Mouse (Mus musculus): ENCODE data around the gene Ccdc89. TPM values are rescaled to one million over a fixed set of nuclear protein-coding genes. Genes with fewer than 3 reads are reported as not detected.
A peak's percentile ranks its signal among the peaks of the same experiment; 100 is the strongest.

Gene Ccdc89
- polyA plus RNA-seq, 1 experiment from 2014 or later = 0.67 TPM

- Histone ChIP-seq H3K36me3 (no peaks in the 10 kb centered on the region; the same call in 1 of the 2 replicates), H3K9ac (peak within 1 kb of the TSS; percentile 73), H3K4me2 (peak within 1 kb of the TSS; percentile 95), H3K27ac (peak within 1 kb of the TSS; percentile 76), H3K4me3 (peak within 1 kb of the TSS; percentile 71), H3K9me3 (replicated peaks) (no peaks in the 10 kb centered on the region), H3K27me3 (peaks cover 3% of the 10 kb centered on the region), H3K4me1 (replicated peaks) (peaks cover 15% of the 10 kb centered on the region)
- WGBS = under 1% methylated on average over 36 of the region's 36 CpGs
- peak; percentile 100 for ATAC-seq (replicated peaks; ENCODE audit: insufficient number of reproducible peaks, insufficient read depth, low FRiP score, low read depth)
Observed at GRCm38 (mm10) chr7:90475793-90476312, 49.5 kb downstream of the Ccdc89 start, which contains the start of gene Tmem126b. Gene Tmem126b (minus strand): TSS chr7:90476001.

GRCm38 (mm10) chr7:90476313-90477245 is 50.2 kb downstream of the Ccdc89 start, which contains the start of gene Dlg2:
Gene Dlg2 (plus strand): TSS chr7:90476672.
- peak; percentile 51; the same call in 1 of the 2 replicates for ATAC-seq (replicated peaks; ENCODE audit: insufficient number of reproducible peaks, insufficient read depth, low FRiP score, low read depth)

More at GRCm38 (mm10) chr7:90476313-90477245, 50.2 kb downstream of the Ccdc89 start, which contains the start of gene Dlg2:
- Histone ChIP-seq H3K27me3 (peaks cover 3% of the 10 kb centered on the region), H3K36me3 (no peaks in the 10 kb centered on the region; the same call in 1 of the 2 replicates), H3K27ac (peak within 1 kb of the TSS; percentile 76), H3K4me2 (peak within 1 kb of the TSS; percentile 95), H3K9me3 (replicated peaks) (no peaks in the 10 kb centered on the region), H3K4me3 (peak within 1 kb of the TSS; percentile 71), H3K4me1 (replicated peaks) (peaks cover 15% of the 10 kb centered on the region), H3K9ac (peak within 1 kb of the TSS; percentile 73)
- 1% methylated on average over 32 of the region's 32 CpGs for WGBS

Other genes with a start within 250 kb of the Ccdc89 start
- gene Ccdc83, start 160.8 kb upstream of the Ccdc89 start, polyA plus RNA-seq (2015; fragmentation: Nextera tagmentation; extraction: Ambion mirVana) = not detected in 2 replicates
- gene Sytl2, start 124.3 kb upstream of the Ccdc89 start, polyA plus RNA-seq (2015; fragmentation: Nextera tagmentation; extraction: Ambion mirVana) = 6.6 and 7.4 TPM in 2 replicates
- 17.0 and 18.5 TPM in 2 replicates for gene Crebzf, start 16.2 kb downstream of the Ccdc89 start, polyA plus RNA-seq (2015; fragmentation: Nextera tagmentation; extraction: Ambion mirVana)
- gene Tmem126a, start 30.7 kb downstream of the Ccdc89 start, polyA plus RNA-seq (2015; fragmentation: Nextera tagmentation; extraction: Ambion mirVana) = 104 and 119 TPM in 2 replicates
- 29.6 and 30.8 TPM in 2 replicates for gene Tmem126b, start 49.4 kb downstream of the Ccdc89 start, polyA plus RNA-seq (2015; fragmentation: Nextera tagmentation; extraction: Ambion mirVana)
- gene Dlg2, start 50.1 kb downstream of the Ccdc89 start, polyA plus RNA-seq (2015; fragmentation: Nextera tagmentation; extraction: Ambion mirVana) = 6.3 and 8.6 TPM in 2 replicates

Data from heart, embryonic 15.5 days (tissue).